In genomic region chr10:18664794-18665193, GRCm38 (mm10) we compare ENCODE assay signal across 18 mouse cellular contexts.
"Had no signal": no experiment of that assay in that cellular context is flagged by ENCODE, and none has a peak within 500 bp of the region (broad histone marks: within the 10 kb centered on the region; RNA-seq: fewer than 3 reads in every experiment).

No protein-coding gene starts in this region.

- H3K36me3 ChIP-seq: limb, embryonic 15.5 days; liver, embryonic 13.5 days; lung, embryonic 15.5 days; midbrain, embryonic 10.5 days had no signal

- H3K4me1 ChIP-seq: hindbrain, embryonic 15.5 days; kidney, embryonic 15.5 days; limb, embryonic 15.5 days; liver, embryonic 13.5 days; lung, embryonic 15.5 days; midbrain, embryonic 10.5 days; neural tube, embryonic 13.5 days had no signal

- H3K27ac ChIP-seq: hindbrain, embryonic 15.5 days; kidney, embryonic 15.5 days; limb, embryonic 15.5 days; liver, embryonic 13.5 days; lung, embryonic 15.5 days; midbrain, embryonic 10.5 days; neural tube, embryonic 13.5 days had no signal

- DNase-seq: kidney, adult 11 months; kidney, postnatal 14 days; layer of hippocampus, adult 9-11 months; layer of hippocampus, postnatal 36 days; liver, embryonic 13.5 days; liver, postnatal 0 days; lung, postnatal 14 days; midbrain, embryonic 14.5 days; retina, postnatal 1 day; right cerebral cortex, postnatal 4 days; spleen, adult 18-20 months had no signal

- H3K4me3 ChIP-seq: hindbrain, embryonic 15.5 days; kidney, embryonic 15.5 days; limb, embryonic 15.5 days; liver, embryonic 13.5 days; lung, embryonic 15.5 days; midbrain, embryonic 10.5 days; myocyte; neural tube, embryonic 13.5 days had no signal

- ATAC-seq: liver, postnatal 0 days had no signal

- H3K4me2 ChIP-seq: hindbrain, embryonic 15.5 days; kidney, embryonic 15.5 days; limb, embryonic 15.5 days; liver, embryonic 13.5 days; lung, embryonic 15.5 days; neural tube, embryonic 13.5 days had no signal

- H3K9ac ChIP-seq: hindbrain, embryonic 15.5 days; kidney, embryonic 15.5 days; limb, embryonic 15.5 days; liver, embryonic 13.5 days; liver, postnatal 0 days; lung, embryonic 15.5 days; neural tube, embryonic 13.5 days had no signal

- H3K27me3 ChIP-seq: hindbrain, embryonic 15.5 days; kidney, embryonic 15.5 days; limb, embryonic 15.5 days; liver, embryonic 13.5 days; lung, embryonic 15.5 days; neural tube, embryonic 13.5 days had no signal

- H3K9me3 ChIP-seq: hindbrain, embryonic 15.5 days; limb, embryonic 15.5 days; liver, embryonic 13.5 days; lung, embryonic 15.5 days had no signal
